Mouse (Mus musculus): ENCODE results near the gene Olfr1434. TPM values are rescaled to one million over a fixed set of nuclear protein-coding genes. Genes with fewer than 3 reads are reported as not detected.
"Not testable (repeated sequence)": the region's sequence is repeated elsewhere in the genome, so short reads cannot be mapped to it uniquely, and the experiment has no call there.

Gene Olfr1434
- total RNA-seq (2021), result not detected
- long read RNA-seq, experiment 1, result 0 reads
- long read RNA-seq, experiment 2, result 0 reads

DNA sequence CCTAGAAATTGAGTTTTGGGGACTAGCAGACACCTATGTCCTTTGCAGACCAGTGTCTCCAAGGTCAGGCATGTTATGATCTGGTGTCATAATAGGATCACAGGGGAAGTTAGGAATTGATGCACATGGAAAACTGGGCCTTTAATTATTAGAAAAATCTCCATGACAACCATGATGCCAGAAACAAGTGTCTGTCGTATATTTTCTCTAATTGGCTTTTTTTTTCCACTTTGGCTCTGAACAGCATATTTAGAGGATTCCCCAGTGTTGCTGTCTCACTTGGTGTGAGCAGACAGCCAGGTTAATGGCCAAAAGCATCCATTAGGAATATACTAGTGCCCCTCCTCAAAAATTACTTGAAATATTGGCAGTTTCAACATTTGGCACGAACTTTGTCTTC lies at the start of gene Olfr1434:
Gene Olfr1434 (plus strand): TSS at position 301 of the 400 bp plus-strand sequence.
- DNase-seq (ENCODE audit: low spot score in 2 of 2), result no peak

DNA sequence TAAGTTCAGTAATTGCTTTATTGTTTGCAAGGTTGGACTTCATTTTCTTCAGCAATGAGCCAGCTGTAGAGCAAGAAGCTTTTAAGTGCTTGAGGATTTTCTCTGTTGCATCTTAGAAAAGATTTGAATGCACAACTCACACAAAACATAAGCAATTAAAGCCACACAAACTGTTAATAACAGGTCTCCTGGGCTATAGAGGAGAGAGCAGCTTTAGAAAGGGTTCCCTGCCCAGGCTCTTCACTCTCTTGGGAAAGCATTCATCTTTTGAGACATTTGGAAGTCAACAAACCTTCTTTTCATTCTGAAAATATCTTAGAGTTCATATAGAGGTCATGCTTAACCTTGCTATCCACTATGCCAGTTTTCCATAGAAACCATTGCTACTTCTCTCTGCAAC lies 47.2 kb upstream of the Olfr1434 start, which contains the start of gene Olfr1432:
Gene Olfr1432 (minus strand): TSS at position 101 of the 400 bp plus-strand sequence.
- not testable (repeated sequence) for DNase-seq (ENCODE audit: low spot score in 2 of 2)

DNA sequence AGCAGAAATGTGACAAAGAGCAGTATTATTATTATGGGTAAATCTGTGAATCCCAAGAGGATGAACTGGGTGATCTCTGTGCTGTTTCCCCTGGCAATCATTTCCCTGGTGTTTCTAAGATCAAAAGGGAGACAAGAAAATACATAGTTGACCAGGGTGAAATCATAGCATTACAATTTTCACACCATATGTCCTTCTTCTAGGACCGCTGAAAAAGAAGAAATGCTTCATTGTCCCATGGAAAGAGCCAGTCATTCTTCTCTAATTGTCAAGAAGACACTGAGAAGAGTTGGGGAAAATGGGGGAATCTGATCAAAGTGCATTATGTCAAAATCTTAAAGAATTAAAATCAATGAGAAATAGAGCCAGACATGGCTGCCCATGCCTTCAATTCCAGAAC lies 38.1 kb upstream of the Olfr1434 start, which contains the start of gene Olfr262:
Gene Olfr262 (minus strand): TSS at position 101 of the 400 bp plus-strand sequence.
- DNase-seq (ENCODE audit: low spot score in 2 of 2), result no peak

DNA sequence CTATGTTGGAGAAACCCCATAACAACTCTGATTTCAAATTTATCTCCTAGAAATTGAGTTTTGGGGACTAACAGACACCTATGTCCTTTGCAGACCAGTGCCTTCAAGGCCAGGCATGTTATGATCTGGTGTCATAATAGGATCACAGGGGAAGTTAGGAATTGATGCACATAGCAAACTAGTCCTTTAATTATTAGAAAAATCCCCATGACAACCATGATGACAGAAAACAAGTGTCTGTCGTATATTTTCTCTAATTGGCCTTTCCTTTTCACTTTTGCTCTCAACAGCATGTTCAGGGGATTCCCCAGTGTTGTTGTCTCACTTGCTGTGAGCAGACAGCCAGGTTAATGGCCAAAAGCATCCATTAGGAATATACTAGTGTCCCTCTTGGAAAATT lies 18.9 kb upstream of the Olfr1434 start, which contains the start of gene Olfr235:
Gene Olfr235 (plus strand): TSS at position 301 of the 400 bp plus-strand sequence.
- DNase-seq (ENCODE audit: low spot score in 2 of 2), result no peak

DNA sequence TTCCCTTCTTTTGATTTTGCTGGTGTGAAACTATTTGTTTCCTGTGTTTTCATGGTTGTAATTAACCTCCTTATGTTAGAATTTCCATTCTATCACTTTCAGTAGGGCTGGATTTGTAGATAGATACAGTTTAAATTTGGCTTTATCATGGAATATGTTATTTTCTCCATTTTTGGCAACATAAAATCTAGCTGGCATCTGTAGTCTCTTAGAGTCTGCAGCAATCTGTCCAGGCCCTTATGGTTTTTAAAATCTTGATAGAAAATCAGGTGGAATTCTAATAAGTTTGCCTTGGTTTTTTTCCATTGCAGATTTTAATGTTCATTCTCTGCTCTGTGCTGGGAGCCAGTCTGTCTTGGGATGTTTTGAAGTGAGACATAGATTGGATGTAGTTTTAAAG lies 13.3 kb downstream of the Olfr1434 start:
- peak; percentile 1 to 68 for DNase-seq (ENCODE audit: low spot score in 2 of 2)

DNA sequence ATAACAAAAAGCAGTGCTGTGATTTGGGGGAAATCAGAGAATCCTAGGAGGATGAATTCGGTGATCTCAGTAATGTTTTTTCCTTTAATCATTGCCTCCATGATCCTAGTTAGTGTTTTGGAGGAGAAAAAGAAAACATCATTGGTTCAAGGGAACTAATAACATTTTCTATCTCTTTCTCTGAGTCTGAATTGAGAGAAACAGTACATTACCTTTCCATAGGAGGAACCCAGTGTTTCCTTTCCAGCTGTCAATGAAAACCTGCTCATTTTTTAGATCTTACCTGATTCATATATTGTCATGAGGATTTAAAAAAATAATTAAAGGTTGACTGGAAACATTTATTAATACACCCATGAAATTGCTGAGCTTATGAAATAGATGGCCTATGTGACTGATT lies 19.4 kb downstream of the Olfr1434 start, which contains the start of gene Olfr1436:
Gene Olfr1436 (minus strand): TSS at position 101 of the 400 bp plus-strand sequence.
- DNase-seq (ENCODE audit: low spot score in 2 of 2), result not testable (repeated sequence)

DNA sequence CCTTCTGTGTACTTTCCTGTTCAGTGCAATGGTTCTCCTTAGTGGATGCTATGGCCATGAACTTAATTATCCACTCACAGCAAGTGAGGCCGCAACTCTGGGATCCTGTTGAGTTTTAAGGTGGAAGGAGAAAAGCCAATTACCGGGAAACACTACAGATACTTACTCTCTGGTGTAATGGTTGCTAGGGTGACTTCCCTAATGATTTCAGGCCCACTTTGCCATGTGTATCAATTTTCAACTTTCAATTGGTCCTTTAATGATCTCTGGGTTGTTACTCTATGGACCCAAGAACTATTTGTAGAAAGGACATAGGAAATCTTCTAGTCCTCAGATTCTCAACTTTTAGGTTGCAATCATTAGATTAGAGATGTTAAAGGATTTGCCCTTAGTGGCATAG lies 45.3 kb downstream of the Olfr1434 start, which contains the start of gene Olfr1437:
Gene Olfr1437 (minus strand): TSS at position 101 of the 400 bp plus-strand sequence.
- no peak for DNase-seq (ENCODE audit: low spot score in 2 of 2)

Other genes starting within 250 kb of the Olfr1434 start
- gene Olfr1423, start 238.5 kb upstream of the Olfr1434 start, total RNA-seq (2021), result not detected
- not detected for gene Olfr1424, start 217.2 kb upstream of the Olfr1434 start, total RNA-seq (2021)
- not detected for gene Olfr1425, start 202.1 kb upstream of the Olfr1434 start, total RNA-seq (2021)
- not detected for gene Olfr1426, start 187.8 kb upstream of the Olfr1434 start, total RNA-seq (2021)
- not detected for gene Olfr1427, start 176.5 kb upstream of the Olfr1434 start, total RNA-seq (2021)
- not detected for gene Olfr1428, start 164.0 kb upstream of the Olfr1434 start, total RNA-seq (2021)
- gene Olfr76, start 156.7 kb upstream of the Olfr1434 start, total RNA-seq (2021), result not detected
- gene Olfr1555-ps1, start 109.7 kb upstream of the Olfr1434 start, total RNA-seq (2021), result not detected
- not detected for gene Olfr1431, start 79.2 kb upstream of the Olfr1434 start, total RNA-seq (2021)
- not detected for gene Olfr1432, start 47.3 kb upstream of the Olfr1434 start, total RNA-seq (2021)
- gene Olfr262, start 38.2 kb upstream of the Olfr1434 start, total RNA-seq (2021), result not detected
- not detected for gene Olfr235, start 18.8 kb upstream of the Olfr1434 start, total RNA-seq (2021)
- gene Olfr1436, start 19.3 kb downstream of the Olfr1434 start, total RNA-seq (2021), result not detected
- gene Olfr1437, start 45.2 kb downstream of the Olfr1434 start, total RNA-seq (2021), result not detected
- not detected for gene Olfr1438-ps1, start 56.1 kb downstream of the Olfr1434 start, total RNA-seq (2021)
- not detected for gene Olfr1440, start 107.4 kb downstream of the Olfr1434 start, total RNA-seq (2021)
- gene Olfr1441, start 137.6 kb downstream of the Olfr1434 start, total RNA-seq (2021), result not detected
- gene Pfpl, start 148.1 kb downstream of the Olfr1434 start, total RNA-seq (2021), result not detected
- gene Mpeg1, start 180.9 kb downstream of the Olfr1434 start, total RNA-seq (2021), result 1 to 10 TPM; 5.4 to 5.6 TPM
- 10 to 100 TPM; 37.0 to 41.8 TPM for gene Dtx4, start 221.6 kb downstream of the Olfr1434 start, total RNA-seq (2021)